Mouse (Mus musculus) C2C12 (cell line): ENCODE measurements at regions not wholly inside any gene's neighbourhood (a gene's known extent, or its start where the extent isn't known, plus 50 kb on each side); places are given as distances from the start of the nearest gene placed in this dataset.

ENCODE experiments used
- H3K27me3 ChIP-seq: one replicate; pipeline ENCODE4 v1.6.1; 2011; ENCODE audit not compliant: control insufficient read depth, insufficient read depth, insufficient read length
- H3K36me3 ChIP-seq: one replicate; pipeline ENCODE4 v1.6.1; 2011; ENCODE audit not compliant: control insufficient read depth, insufficient read depth
- H3K4me3 ChIP-seq: one replicate; pipeline ENCODE4 v1.5.1; 2011; ENCODE audit warnings: mild to moderate bottlenecking, control low read depth; ENCODE audit not compliant: poor library complexity, insufficient read depth, severe bottlenecking
- H3K79me2 ChIP-seq: one replicate; pipeline ENCODE4 v1.6.1; 2011; ENCODE audit not compliant: control insufficient read depth, insufficient read depth
- H3K79me3 ChIP-seq: one replicate; pipeline ENCODE4 v1.6.1; 2011; ENCODE audit warnings: low read depth, control low read depth
- H3ac ChIP-seq: one replicate; pipeline ENCODE3; 2011; ENCODE audit warnings: low read depth; ENCODE audit not compliant: control insufficient read depth, insufficient read length
- CEBPB ChIP-seq: IDR thresholded peaks from one replicate; pipeline ENCODE4 v1.6.1; 2011; ENCODE audit warnings: low read depth, mild to moderate bottlenecking, control low read depth, moderate library complexity
- CTCF ChIP-seq: IDR thresholded peaks from one replicate; pipeline ENCODE4 v1.5.1; 2011; ENCODE audit not compliant: control insufficient read depth, insufficient read depth, insufficient read length
- FOSL1 ChIP-seq: IDR thresholded peaks from one replicate; pipeline ENCODE4 v1.8.0; 2011; ENCODE audit warnings: mild to moderate bottlenecking, low read length; ENCODE audit not compliant: poor library complexity, insufficient read depth, severe bottlenecking
- MAX ChIP-seq: IDR thresholded peaks from one replicate; pipeline ENCODE4 v1.6.1; 2011; ENCODE audit warnings: mild to moderate bottlenecking, control low read depth
- MYOD1 ChIP-seq: IDR thresholded peaks from one replicate; pipeline ENCODE4 v1.6.1; 2011; ENCODE audit warnings: low read depth; ENCODE audit not compliant: control insufficient read depth, insufficient read length
- MYOG ChIP-seq: IDR thresholded peaks from one replicate; pipeline ENCODE4 v1.6.1; 2011; ENCODE audit not compliant: control insufficient read depth, insufficient read length; ENCODE audit errors: extremely low read depth
- USF1 ChIP-seq: IDR thresholded peaks from one replicate; pipeline ENCODE4 v1.6.1; 2011; ENCODE audit warnings: low read depth, mild to moderate bottlenecking, control low read depth, moderate library complexity

DNA sequence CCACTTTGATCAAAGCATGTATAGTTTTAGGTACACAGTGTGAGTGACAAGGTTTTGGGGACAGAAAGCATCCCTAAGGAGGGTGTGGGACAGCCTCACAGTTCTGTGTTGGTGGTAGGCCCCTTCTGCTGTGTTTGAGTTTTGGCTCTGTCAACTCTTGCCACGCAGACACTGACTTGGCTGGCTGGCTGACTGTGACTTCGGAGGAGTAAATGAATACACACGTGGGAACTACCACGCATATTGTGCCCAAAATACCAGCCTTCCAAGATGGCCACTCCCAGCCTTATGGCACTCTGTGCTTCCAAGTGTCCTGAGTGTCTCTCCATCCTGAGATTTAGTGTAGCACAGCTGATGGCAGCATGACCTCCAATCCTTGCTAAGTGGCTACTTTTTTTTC lies 95.3 kb downstream of the Tbx4 start:
- Histone ChIP-seq H3K27me3 (no peaks in the 10 kb centered on the region), H3K36me3 (no peaks in the 10 kb centered on the region), H3K79me3 (no peaks in the 10 kb centered on the region), H3K79me2 (no peaks in the 10 kb centered on the region), H3ac (no peak overlapping the region), H3K4me3 (no peak overlapping the region)
- TF ChIP-seq CEBPB (no peak), MYOD1 (no peak), MYOG (no peak), FOSL1 (no peak), MAX (no peak), USF1 (no peak), CTCF (no peak)

DNA sequence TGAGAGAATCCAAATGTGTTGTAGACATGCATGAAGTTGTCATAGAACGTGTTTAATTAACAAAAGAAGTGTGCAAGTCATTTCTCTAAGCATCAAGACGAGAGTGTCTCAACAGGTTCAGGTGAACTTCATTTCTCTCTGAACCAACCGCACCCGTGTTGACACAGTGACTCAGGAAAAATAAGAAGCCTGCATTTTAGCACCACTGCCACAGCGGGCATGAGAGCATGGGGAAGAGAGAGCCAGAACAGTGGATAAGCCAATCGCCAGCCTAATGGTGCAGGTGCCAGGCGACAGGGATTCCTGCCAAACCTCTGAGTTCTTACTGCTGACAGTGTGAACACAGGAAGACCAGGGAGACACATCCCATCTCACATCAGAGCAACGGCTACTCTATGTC lies 100.1 kb downstream of the Tbx4 start:
- H3K36me3 ChIP-seq, result no peaks in the 10 kb centered on the region
- no peaks in the 10 kb centered on the region for H3K79me3 ChIP-seq
- TF ChIP-seq FOSL1, result no peak
- no peak for TF ChIP-seq MYOD1
- no peak for TF ChIP-seq CTCF
- TF ChIP-seq MYOG, result no peak
- TF ChIP-seq USF1, result no peak
- no peak for TF ChIP-seq MAX
- no peak for TF ChIP-seq CEBPB
- H3K79me2 ChIP-seq, result no peaks in the 10 kb centered on the region
- H3ac ChIP-seq, result no peak overlapping the region
- no peak overlapping the region for H3K4me3 ChIP-seq
- no peaks in the 10 kb centered on the region for H3K27me3 ChIP-seq

DNA sequence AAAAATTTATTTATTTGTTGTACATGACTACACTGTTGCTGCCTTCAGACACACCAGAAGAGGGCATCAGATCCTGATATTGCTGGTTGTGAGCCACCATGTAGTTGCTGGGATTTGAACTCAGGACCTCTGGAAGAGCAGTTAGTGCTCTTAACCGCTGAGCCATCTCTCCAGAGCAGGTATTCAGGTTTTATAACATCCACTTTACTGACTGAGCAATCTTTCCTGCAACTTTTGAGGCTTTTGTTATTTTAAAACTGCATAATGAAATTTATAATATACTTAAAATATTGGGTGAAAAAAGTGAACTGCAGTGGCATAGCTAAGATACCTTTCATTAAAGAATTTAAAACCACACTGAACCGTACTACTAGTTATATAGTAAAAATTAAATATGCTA lies 101.0 kb downstream of the Tbx4 start:
- Histone ChIP-seq H3K36me3 (no peaks in the 10 kb centered on the region), H3K27me3 (no peaks in the 10 kb centered on the region), H3K79me2 (no peaks in the 10 kb centered on the region), H3K79me3 (no peaks in the 10 kb centered on the region), H3ac (no peak overlapping the region), H3K4me3 (no peak overlapping the region)
- TF ChIP-seq MYOD1, result no peak
- no peak for TF ChIP-seq MYOG
- TF ChIP-seq CTCF, result no peak
- no peak for TF ChIP-seq FOSL1
- TF ChIP-seq CEBPB, result no peak
- no peak for TF ChIP-seq MAX

DNA sequence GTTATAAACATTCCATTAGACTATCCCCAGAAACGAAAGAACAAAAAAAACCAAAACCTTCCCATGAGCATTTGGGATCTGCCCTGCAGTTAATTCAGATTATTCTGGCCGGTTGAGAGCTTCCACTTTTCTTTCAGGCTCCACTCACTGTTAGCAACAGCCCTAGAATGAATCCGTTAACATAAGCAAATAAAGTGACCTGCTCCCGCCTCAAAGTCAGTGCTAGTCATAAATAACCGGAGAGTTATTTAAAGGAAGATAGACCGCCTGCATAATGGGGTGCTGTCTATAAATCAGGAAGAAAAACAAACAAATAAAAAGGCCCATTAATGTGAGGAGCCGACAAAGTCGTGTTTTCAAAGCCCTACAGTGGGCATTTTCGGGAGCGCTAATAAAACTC lies 103.3 kb downstream of the Tbx4 start:
- Histone ChIP-seq H3K36me3 (no peaks in the 10 kb centered on the region), H3K79me3 (no peaks in the 10 kb centered on the region), H3K27me3 (no peaks in the 10 kb centered on the region), H3K79me2 (no peaks in the 10 kb centered on the region), H3ac (no peak overlapping the region), H3K4me3 (no peak overlapping the region)
- TF ChIP-seq USF1 (no peak), CEBPB (no peak), MYOG (no peak), CTCF (no peak), MAX (no peak), FOSL1 (no peak), MYOD1 (no peak)

DNA sequence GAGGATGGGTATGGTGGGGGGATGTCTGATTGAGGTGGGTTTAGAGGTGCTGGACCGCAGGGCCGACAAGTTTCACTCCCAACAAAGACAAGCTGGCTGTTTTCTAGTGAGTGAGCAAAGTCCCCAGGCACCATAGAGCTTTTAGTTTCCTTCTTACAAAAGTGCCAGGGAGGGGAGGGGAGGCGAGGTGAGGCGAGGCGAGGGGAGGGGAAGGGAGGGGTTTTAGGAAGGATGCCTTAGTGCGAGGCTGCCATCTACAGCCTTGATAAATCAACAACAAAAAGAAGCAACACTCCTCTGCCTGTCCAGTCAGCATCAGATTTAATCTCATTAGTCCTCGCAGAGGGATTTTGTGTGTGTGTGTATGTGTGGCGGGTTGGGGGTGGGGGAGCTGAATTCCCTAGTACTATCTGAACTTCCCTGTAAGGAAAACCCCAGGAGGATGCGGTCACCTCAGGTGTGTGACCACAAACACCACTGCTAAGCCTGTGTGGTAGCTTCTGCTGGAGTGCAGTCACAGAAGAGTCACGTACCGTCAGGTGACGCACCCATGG lies 103.8 kb downstream of the Tbx4 start:
- Histone ChIP-seq H3ac (no peak overlapping the region), H3K36me3 (no peaks in the 10 kb centered on the region), H3K79me3 (no peaks in the 10 kb centered on the region), H3K79me2 (no peaks in the 10 kb centered on the region), H3K4me3 (no peak overlapping the region), H3K27me3 (no peaks in the 10 kb centered on the region)
- TF ChIP-seq USF1, result no peak
- TF ChIP-seq MYOD1, result no peak
- TF ChIP-seq CEBPB, result no peak
- TF ChIP-seq FOSL1, result no peak
- no peak for TF ChIP-seq CTCF
- no peak for TF ChIP-seq MYOG
- TF ChIP-seq MAX, result no peak
